Mouse (Mus musculus): ENCODE results near the gene Yme1l1.

DNA sequence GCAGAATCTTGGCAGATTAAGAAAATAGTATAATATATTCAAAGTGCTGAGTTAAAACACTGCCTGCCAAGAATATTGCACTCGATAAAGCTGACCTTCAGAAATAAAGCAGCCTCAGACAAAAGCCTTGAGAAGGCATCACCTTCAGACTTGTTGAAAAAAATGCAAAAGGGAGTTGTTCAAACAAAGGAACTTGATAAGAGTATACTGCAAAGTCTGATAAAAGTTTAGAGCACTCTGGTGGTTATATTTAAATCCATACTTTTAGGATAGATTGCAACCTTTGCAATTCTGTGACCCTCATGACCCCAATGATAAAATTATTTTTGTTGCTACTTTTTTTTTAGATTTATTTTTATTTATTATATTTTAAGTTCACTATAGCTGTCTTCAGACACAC lies 44.9 kb downstream of the Yme1l1 start:
- no peak for TF ChIP-seq CTCF (conservative IDR thresholded peaks at IDR 0.05; ENCODE audit: insufficient read depth, insufficient read length, low read depth, low read length)
- no peak for TF ChIP-seq POLR2A (IDR thresholded peaks at IDR 0.05; ENCODE audit: low read depth, low read length)
